Mouse (Mus musculus) brain, embryonic 14.5 days (tissue): Measurements from ENCODE around the gene Rpf1.

Source experiments
- CTCF ChIP-seq: fragments of 200-500 bp; IDR thresholded peaks from 2 replicates; pipeline ENCODE4 v1.5.1; 2012; ENCODE audit warnings: inconsistent platforms, mild to moderate bottlenecking, moderate library complexity, borderline replicate concordance; ENCODE audit not compliant: insufficient read depth, insufficient read length; ENCODE audit errors: extremely low read depth
- POLR2A ChIP-seq: fragments of 200-500 bp; IDR thresholded peaks from 2 replicates; pipeline ENCODE4 v1.6.1; 2012; ENCODE audit warnings: mild to moderate bottlenecking, inconsistent platforms, borderline replicate concordance; ENCODE audit not compliant: poor library complexity, insufficient read depth, insufficient read length, severe bottlenecking; ENCODE audit errors: extremely low read depth

- TF ChIP-seq POLR2A (no peak), CTCF (no peak)
Observed at GRCm38 (mm10) chr3:146565065-146565411, 43.8 kb upstream of the Rpf1 start.
